Mouse (Mus musculus): ENCODE measurements at regions not wholly inside any gene's neighbourhood (a gene's known extent, or its start where the extent isn't known, plus 50 kb on each side); places are given as distances from the start of the nearest gene placed in this dataset.
"Not testable (repeated sequence)": the region's sequence is repeated elsewhere in the genome, so short reads cannot be mapped to it uniquely, and the experiment has no call there.

DNA sequence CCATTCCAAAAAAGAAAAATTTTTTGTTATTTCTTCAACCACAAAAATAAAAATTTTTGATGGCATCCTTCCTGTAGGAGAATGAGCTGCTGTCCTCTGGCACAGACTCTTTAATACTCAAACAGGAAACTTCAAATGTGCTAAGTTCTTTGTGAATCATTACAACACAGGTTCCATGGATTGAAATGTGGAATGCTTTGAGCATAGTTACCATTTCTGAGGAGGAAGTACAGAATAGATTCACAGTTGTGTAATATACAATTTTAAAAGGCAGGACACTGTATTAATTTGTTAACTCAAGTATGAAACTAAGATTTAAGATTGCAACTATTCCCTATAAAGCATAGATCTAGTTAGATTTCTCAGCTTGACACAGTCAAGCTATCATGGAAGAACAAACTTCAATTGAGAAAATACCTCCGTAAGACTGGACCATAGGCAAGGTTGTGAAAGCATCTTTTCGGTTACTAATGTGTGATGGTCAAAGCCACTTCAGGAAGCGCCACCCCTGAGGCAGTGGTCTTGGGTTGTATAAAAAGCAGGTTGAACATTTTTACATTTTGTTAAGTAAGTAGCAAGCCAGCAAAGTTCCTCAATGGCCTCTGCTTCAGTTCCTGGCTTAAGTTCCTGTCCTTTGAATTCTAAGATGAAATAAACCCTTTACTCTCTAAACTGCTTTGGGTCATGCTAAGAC is 354.0 kb upstream of the B3galt2 start:
- Histone ChIP-seq H3K36me3 (ENCODE audit: control insufficient read depth, insufficient read depth, low read length) (no peaks in the 10 kb centered on the region), H3K9me3 (ENCODE audit: control insufficient read depth, low read length) (no peaks in the 10 kb centered on the region), H3K27me3 (ENCODE audit: control insufficient read depth, insufficient read depth, low read length) (no peaks in the 10 kb centered on the region), H3K4me2 (no peak overlapping the region), H3K4me1 (ENCODE audit: control insufficient read depth, insufficient read depth, low read length) (no peaks in the 10 kb centered on the region), H3K27ac (ENCODE audit: low read depth, low read length) (no peak overlapping the region), H3K9ac (ENCODE audit: low read length) (no peak overlapping the region), H3K4me3 (ENCODE audit: low read depth, low read length) (no peak overlapping the region)
- ATAC-seq (ENCODE audit: low FRiP score), result no peak
- DNase-seq (ENCODE audit: low spot score, missing footprints), result no peak
- 97% methylated on average over 3 of the region's 3 CpGs for WGBS

DNA sequence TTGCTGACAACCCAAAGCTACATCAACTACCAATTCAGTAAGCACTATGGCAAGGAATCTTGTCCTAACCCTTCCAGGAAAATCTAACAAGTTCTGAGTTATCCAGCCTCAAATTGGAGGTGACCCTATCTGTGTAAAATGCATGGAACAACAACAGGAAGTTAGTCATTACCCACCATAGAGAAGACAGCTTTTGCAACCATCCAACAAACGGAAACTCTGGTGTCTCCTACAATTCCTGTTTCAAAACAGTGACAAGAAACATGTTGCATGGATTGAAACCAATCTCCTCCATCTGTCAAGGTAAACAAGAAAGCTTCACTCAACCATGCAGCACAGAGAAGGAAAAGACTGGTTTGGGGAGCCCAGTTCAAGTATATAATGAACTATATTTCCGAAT is 353.0 kb upstream of the B3galt2 start:
- no peak overlapping the region for H3K4me2 ChIP-seq
- ATAC-seq (ENCODE audit: low FRiP score) (no peak), DNase-seq (ENCODE audit: low spot score, missing footprints) (no peak)
- no peaks in the 10 kb centered on the region for H3K36me3 ChIP-seq (ENCODE audit: control insufficient read depth, insufficient read depth, low read length)
- H3K9me3 ChIP-seq (ENCODE audit: control insufficient read depth, low read length), result no peaks in the 10 kb centered on the region
- no peaks in the 10 kb centered on the region for H3K27me3 ChIP-seq (ENCODE audit: control insufficient read depth, insufficient read depth, low read length)
- H3K4me1 ChIP-seq (ENCODE audit: control insufficient read depth, insufficient read depth, low read length), result no peaks in the 10 kb centered on the region
- H3K27ac ChIP-seq (ENCODE audit: low read depth, low read length), result no peak overlapping the region
- no peak overlapping the region for H3K4me3 ChIP-seq (ENCODE audit: low read depth, low read length)
- H3K9ac ChIP-seq (ENCODE audit: low read length), result no peak overlapping the region
- WGBS, result 91% methylated on average over 2 of the region's 2 CpGs

DNA sequence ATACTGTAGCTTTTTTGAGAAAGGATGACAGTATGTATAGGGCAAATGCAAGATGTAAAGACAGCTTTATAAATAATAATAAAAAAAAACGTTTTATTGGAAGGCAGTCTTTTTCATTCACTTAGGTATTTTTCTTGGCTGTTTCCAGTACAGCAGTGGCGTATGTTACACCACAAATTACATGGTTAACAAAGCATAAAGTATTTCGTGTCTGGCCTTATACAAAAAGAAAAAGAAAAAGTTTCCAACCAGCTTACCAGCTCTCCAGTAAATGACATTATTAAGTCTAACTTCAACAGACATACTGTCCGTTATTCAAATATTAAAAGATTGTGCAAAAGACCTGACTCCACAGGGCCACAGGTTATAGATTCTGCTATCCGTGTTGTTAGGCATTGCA is 343.9 kb upstream of the B3galt2 start:
- no peak for ATAC-seq (ENCODE audit: low FRiP score)
- WGBS, result 73% methylated on average over 5 of the region's 5 CpGs

DNA sequence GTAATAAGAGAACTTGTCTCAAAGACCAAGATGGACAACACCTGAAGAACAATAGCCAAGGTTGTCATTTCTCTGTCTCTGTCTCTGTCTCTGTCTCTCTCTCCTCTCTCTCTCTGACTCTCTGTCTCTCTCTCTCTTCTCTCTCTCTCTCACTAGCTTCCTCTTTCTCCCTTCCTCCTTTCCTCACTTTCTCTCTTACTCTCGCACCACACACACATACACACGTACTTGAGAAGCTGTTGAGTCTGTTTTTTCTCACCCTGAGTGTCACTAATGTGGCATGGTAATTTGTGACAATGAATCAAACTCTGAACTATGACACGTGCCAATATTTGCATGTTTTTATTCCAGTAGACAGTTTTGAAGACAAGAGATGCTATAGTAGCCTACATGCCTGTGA is 333.1 kb upstream of the B3galt2 start:
- no peaks in the 10 kb centered on the region for H3K36me3 ChIP-seq (ENCODE audit: control insufficient read depth, insufficient read depth, low read length)
- H3K4me1 ChIP-seq (ENCODE audit: control insufficient read depth, insufficient read depth, low read length), result no peaks in the 10 kb centered on the region
- ATAC-seq (ENCODE audit: low FRiP score), result no peak
- H3K27me3 ChIP-seq (ENCODE audit: control insufficient read depth, insufficient read depth, low read length), result no peaks in the 10 kb centered on the region
- H3K9ac ChIP-seq (ENCODE audit: low read length), result no peak overlapping the region
- no peak overlapping the region for H3K27ac ChIP-seq (ENCODE audit: low read depth, low read length)
- WGBS, result 82% methylated on average over 3 of the region's 3 CpGs
- no peaks in the 10 kb centered on the region for H3K9me3 ChIP-seq (ENCODE audit: control insufficient read depth, low read length)
- DNase-seq (ENCODE audit: low spot score, missing footprints), result no peak
- H3K4me3 ChIP-seq (ENCODE audit: low read depth, low read length), result no peak overlapping the region
- no peak overlapping the region for H3K4me2 ChIP-seq

More for the DNA sequence above, 343.9 kb upstream of the B3galt2 start:
- Histone ChIP-seq H3K36me3 (ENCODE audit: control insufficient read depth, insufficient read depth, low read length) (no peaks in the 10 kb centered on the region), H3K4me2 (no peak overlapping the region), H3K9ac (ENCODE audit: low read length) (no peak overlapping the region), H3K4me3 (ENCODE audit: low read depth, low read length) (no peak overlapping the region), H3K27me3 (ENCODE audit: control insufficient read depth, insufficient read depth, low read length) (no peaks in the 10 kb centered on the region), H3K9me3 (ENCODE audit: control insufficient read depth, low read length) (no peaks in the 10 kb centered on the region), H3K27ac (ENCODE audit: low read depth, low read length) (no peak overlapping the region), H3K4me1 (ENCODE audit: control insufficient read depth, insufficient read depth, low read length) (no peaks in the 10 kb centered on the region)
- no peak for DNase-seq (ENCODE audit: low spot score, missing footprints)

DNA sequence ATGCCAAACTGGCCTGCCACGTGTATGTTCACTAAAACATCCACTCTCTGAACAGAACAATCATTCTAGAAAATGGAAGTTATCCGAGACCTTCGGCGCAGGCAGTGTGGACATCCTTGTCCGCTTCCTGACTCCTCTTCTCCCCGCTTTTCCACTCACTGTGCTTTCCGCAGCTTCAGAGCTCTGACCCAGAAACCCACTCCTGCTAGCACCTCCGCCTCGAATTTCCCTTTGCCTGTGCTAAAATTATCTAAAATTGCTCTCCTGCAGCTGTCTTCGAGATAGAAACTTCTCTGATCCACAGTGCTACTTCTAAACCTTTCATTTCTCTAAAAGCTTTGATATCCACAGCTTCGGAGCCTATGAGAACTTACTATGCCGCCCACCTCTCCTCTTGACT is 322.1 kb upstream of the B3galt2 start:
- Histone ChIP-seq H3K27ac (ENCODE audit: low read depth, low read length) (no peak overlapping the region), H3K4me3 (ENCODE audit: low read depth, low read length) (no peak overlapping the region), H3K36me3 (ENCODE audit: control insufficient read depth, insufficient read depth, low read length) (no peaks in the 10 kb centered on the region), H3K9me3 (ENCODE audit: control insufficient read depth, low read length) (no peaks in the 10 kb centered on the region), H3K9ac (ENCODE audit: low read length) (no peak overlapping the region), H3K4me1 (ENCODE audit: control insufficient read depth, insufficient read depth, low read length) (no peaks in the 10 kb centered on the region), H3K4me2 (no peak overlapping the region), H3K27me3 (ENCODE audit: control insufficient read depth, insufficient read depth, low read length) (no peaks in the 10 kb centered on the region)
- WGBS, result 90% methylated on average over 12 of the region's 12 CpGs
- DNase-seq (ENCODE audit: low spot score, missing footprints) (no peak), ATAC-seq (ENCODE audit: low FRiP score) (no peak)

DNA sequence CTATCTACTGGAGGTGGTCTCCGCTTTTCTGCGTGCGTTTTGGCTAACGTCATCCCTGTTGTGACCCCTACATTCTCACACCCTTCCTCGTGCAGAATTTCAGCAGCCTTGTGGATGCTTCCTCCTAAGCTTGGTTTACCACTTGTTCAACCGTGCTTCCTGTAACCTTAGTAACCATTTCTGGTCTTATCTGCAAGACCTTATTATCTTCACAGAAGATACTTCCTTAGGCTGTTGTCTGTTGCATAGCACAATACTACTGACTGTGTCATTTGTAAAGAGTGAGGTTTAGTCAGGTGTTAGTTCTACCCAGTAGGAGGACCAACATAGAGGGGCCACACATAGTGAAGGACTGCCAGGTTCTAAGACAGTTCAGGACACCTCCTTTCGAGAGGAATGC is 320.9 kb upstream of the B3galt2 start:
- H3K27ac ChIP-seq (ENCODE audit: low read depth, low read length), result no peak overlapping the region
- H3K9ac ChIP-seq (ENCODE audit: low read length), result no peak overlapping the region
- DNase-seq (ENCODE audit: low spot score, missing footprints), result no peak
- no peaks in the 10 kb centered on the region for H3K27me3 ChIP-seq (ENCODE audit: control insufficient read depth, insufficient read depth, low read length)
- ATAC-seq (ENCODE audit: low FRiP score), result no peak
- H3K4me2 ChIP-seq, result no peak overlapping the region
- no peaks in the 10 kb centered on the region for H3K9me3 ChIP-seq (ENCODE audit: control insufficient read depth, low read length)
- no peaks in the 10 kb centered on the region for H3K4me1 ChIP-seq (ENCODE audit: control insufficient read depth, insufficient read depth, low read length)
- no peak overlapping the region for H3K4me3 ChIP-seq (ENCODE audit: low read depth, low read length)
- H3K36me3 ChIP-seq (ENCODE audit: control insufficient read depth, insufficient read depth, low read length), result no peaks in the 10 kb centered on the region
- WGBS, result 88% methylated on average over 7 of the region's 7 CpGs

DNA sequence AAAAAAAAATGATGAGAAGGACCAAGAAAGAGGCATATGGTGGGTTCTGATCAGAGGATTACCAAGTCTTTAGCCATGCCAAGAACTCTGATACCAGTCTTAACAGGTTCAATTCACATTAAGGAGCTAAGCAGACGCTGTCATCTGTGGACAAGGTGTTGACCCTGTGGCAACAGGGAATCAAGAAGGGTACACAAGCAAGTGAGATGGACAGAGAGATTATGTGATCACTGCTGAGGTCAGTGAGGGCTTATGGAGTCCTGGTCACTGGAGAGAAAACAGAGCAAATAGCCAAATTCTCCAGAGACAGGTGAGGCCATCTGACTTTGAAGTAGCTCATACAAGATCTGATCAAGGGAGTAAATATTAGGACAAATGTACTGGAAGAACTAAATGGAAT is 289.1 kb upstream of the B3galt2 start:
- Histone ChIP-seq H3K9me3 (ENCODE audit: control insufficient read depth, low read length) (no peaks in the 10 kb centered on the region), H3K9ac (ENCODE audit: low read length) (no peak overlapping the region), H3K4me2 (no peak overlapping the region), H3K36me3 (ENCODE audit: control insufficient read depth, insufficient read depth, low read length) (no peaks in the 10 kb centered on the region), H3K4me1 (ENCODE audit: control insufficient read depth, insufficient read depth, low read length) (no peaks in the 10 kb centered on the region), H3K27ac (ENCODE audit: low read depth, low read length) (no peak overlapping the region), H3K27me3 (ENCODE audit: control insufficient read depth, insufficient read depth, low read length) (no peaks in the 10 kb centered on the region), H3K4me3 (ENCODE audit: low read depth, low read length) (no peak overlapping the region)
- WGBS, result 84% methylated on average over 1 of the region's 1 CpGs
- no peak for DNase-seq (ENCODE audit: low spot score, missing footprints)
- 0 out of 2 replicates have a peak, but pooled peaks have one; percentile 52 for ATAC-seq (ENCODE audit: low FRiP score)

DNA sequence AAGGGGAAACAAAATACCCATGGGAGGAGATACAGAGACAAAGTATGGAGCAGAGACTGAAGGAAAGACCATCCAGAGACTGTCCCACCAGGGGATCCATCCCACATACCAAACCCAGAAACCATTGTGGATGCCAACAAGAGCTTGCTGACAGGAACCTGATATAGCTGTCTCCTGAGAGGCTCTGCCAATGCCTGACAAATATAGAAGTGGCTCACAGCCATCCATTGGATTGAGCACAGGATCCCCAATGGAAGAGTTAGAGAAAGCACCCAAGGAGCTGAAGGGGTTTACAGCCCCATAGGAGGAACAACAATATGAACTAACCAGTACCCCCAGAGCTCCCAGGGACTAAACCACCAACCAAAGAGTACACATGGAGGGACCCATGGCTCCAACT is 280.2 kb upstream of the B3galt2 start:
- not testable (repeated sequence) for H3K9me3 ChIP-seq (ENCODE audit: control insufficient read depth, low read length); H3K36me3 ChIP-seq (ENCODE audit: control insufficient read depth, insufficient read depth, low read length); H3K27ac ChIP-seq (ENCODE audit: low read depth, low read length); H3K27me3 ChIP-seq (ENCODE audit: control insufficient read depth, insufficient read depth, low read length); H3K4me2 ChIP-seq; H3K4me1 ChIP-seq (ENCODE audit: control insufficient read depth, insufficient read depth, low read length); H3K9ac ChIP-seq (ENCODE audit: low read length); DNase-seq (ENCODE audit: low spot score, missing footprints); H3K4me3 ChIP-seq (ENCODE audit: low read depth, low read length); ATAC-seq (ENCODE audit: low FRiP score)

DNA sequence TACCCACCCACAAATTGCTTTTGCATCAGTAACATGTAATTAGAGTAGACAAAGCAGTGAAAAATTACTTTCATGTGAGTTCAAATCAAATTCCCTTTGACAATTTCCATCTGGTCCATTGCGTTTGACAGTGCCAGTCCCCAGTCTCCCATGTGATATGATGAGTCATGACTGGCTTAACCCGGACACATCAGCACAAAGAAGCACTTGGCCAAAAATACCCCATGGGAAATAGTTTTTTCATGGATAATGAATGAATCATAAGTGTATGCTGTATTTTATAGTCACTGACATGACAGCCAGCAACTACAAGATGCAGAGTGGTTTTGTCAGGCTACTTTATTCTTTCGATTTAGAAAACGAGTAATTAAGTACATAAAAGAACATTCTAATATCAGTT is 248.6 kb upstream of the B3galt2 start:
- H3K4me3 ChIP-seq (ENCODE audit: low read depth, low read length), result no peak overlapping the region
- ATAC-seq (ENCODE audit: low FRiP score) (no peak), DNase-seq (ENCODE audit: low spot score, missing footprints) (peak; percentile 69)
- no peak overlapping the region for H3K9ac ChIP-seq (ENCODE audit: low read length)
- H3K27me3 ChIP-seq (ENCODE audit: control insufficient read depth, insufficient read depth, low read length), result no peaks in the 10 kb centered on the region
- H3K4me1 ChIP-seq (ENCODE audit: control insufficient read depth, insufficient read depth, low read length), result no peaks in the 10 kb centered on the region
- H3K4me2 ChIP-seq, result no peak overlapping the region
- H3K36me3 ChIP-seq (ENCODE audit: control insufficient read depth, insufficient read depth, low read length), result no peaks in the 10 kb centered on the region
- no peak overlapping the region for H3K27ac ChIP-seq (ENCODE audit: low read depth, low read length)
- WGBS, result 89% methylated on average over 4 of the region's 4 CpGs
- H3K9me3 ChIP-seq (ENCODE audit: control insufficient read depth, low read length), result no peaks in the 10 kb centered on the region
